Mouse (Mus musculus) forebrain, embryonic 15.5 days (tissue): ENCODE data around the gene Nav1. TPM values are rescaled to one million over a fixed set of nuclear protein-coding genes. Genes with fewer than 3 reads are reported as not detected.
A peak's percentile ranks its signal among the peaks of the same experiment; 100 is the strongest.

ENCODE experiments used
- ATAC-seq: fragments of 200-750 bp; cut with Nextera tagmentation; replicated peaks from 2 replicates; pipeline ENCODE4 v1.8.0; 2017; ENCODE audit warnings: mild to moderate bottlenecking, moderate TSS enrichment, moderate library complexity
- H3K27ac ChIP-seq: fragments of 300-500 bp; sonication (generic); replicated peaks from 2 replicates; pipeline ENCODE4 v1.5.1; 2015; ENCODE audit warnings: mild to moderate bottlenecking, inconsistent platforms
- H3K27me3 ChIP-seq: fragments of 300-500 bp; sonication (generic); 2 replicates; pipeline ENCODE4 v1.6.1; 2015; ENCODE audit warnings: inconsistent platforms
- H3K36me3 ChIP-seq: fragments of 300-500 bp; sonication (generic); 2 replicates; pipeline ENCODE4 v1.6.1; 2015; ENCODE audit warnings: mild to moderate bottlenecking, inconsistent platforms
- H3K4me1 ChIP-seq: fragments of 300-500 bp; sonication (generic); 2 replicates; pipeline ENCODE4 v1.6.1; 2015; ENCODE audit warnings: inconsistent platforms
- H3K4me2 ChIP-seq: fragments of 300-500 bp; sonication (generic); replicated peaks from 2 replicates; pipeline ENCODE4 v1.6.1; 2015; ENCODE audit warnings: mild to moderate bottlenecking, inconsistent platforms
- H3K4me3 ChIP-seq: fragments of 300-500 bp; sonication (generic); 2 replicates; pipeline ENCODE4 v1.5.1; 2015; ENCODE audit warnings: mild to moderate bottlenecking, inconsistent platforms
- H3K9ac ChIP-seq: fragments of 300-500 bp; sonication (generic); replicated peaks from 2 replicates; pipeline ENCODE4 v1.6.1; 2015; ENCODE audit warnings: mild to moderate bottlenecking, inconsistent platforms
- H3K9me3 ChIP-seq: fragments of 300-500 bp; sonication (generic); 2 replicates; pipeline ENCODE4 v1.6.1; 2016; ENCODE audit warnings: inconsistent platforms
- WGBS: fragments of 180-500 bp; shearing (Covaris S2); methylation state at CpG from one replicate; pipeline ENCODE4 v1.1.7; 2015; ENCODE audit warnings: mixed read lengths; 5-methylcytosine and 5-hydroxymethylcytosine counted together
- polyA plus RNA-seq: library from polyadenylated mRNA; unstranded; fragments of >200 nt; fragmentation: Nextera tagmentation; extraction: Ambion mirVana; gene quantifications from 2 replicates; pipeline ENCODE4 v1.2.1, GENCODE M21; 2015

Gene Nav1
- polyA plus RNA-seq, 1 experiment from 2014 or later, result 48.1 TPM

GRCm38 (mm10) chr1:135557976-135558375 is 49.1 kb downstream of the Nav1 start:
- Histone ChIP-seq H3K9me3 (no peaks in the 10 kb centered on the region), H3K4me2 (no peak overlapping the region), H3K4me3 (no peak overlapping the region), H3K4me1 (peaks cover 86% of the 10 kb centered on the region), H3K27ac (no peak overlapping the region), H3K27me3 (no peaks in the 10 kb centered on the region), H3K36me3 (no peaks in the 10 kb centered on the region), H3K9ac (no peak overlapping the region)
- WGBS, result 28% methylated on average over 6 of the region's 6 CpGs
- no peak for ATAC-seq

- Histone ChIP-seq H3K27me3 (no peaks in the 10 kb centered on the region), H3K9me3 (no peaks in the 10 kb centered on the region), H3K9ac (no peak overlapping the region), H3K36me3 (no peaks in the 10 kb centered on the region), H3K4me3 (no peak overlapping the region), H3K4me1 (peaks cover 77% of the 10 kb centered on the region), H3K4me2 (no peak overlapping the region), H3K27ac (peak overlapping the region; percentile 35; the same call in 1 of the 2 replicates)
- ATAC-seq, result no peak
- WGBS, result 70% methylated on average over 8 of the region's 8 CpGs
Measured at GRCm38 (mm10) chr1:135555885-135556284, 51.2 kb downstream of the Nav1 start.

GRCm38 (mm10) chr1:135554632-135555260 is 52.3 kb downstream of the Nav1 start:
- H3K4me2 ChIP-seq, result no peak overlapping the region
- H3K27ac ChIP-seq, result peak overlapping the region; percentile 47; the same call in 1 of the 2 replicates
- ATAC-seq, result no peak
- peaks cover 71% of the 10 kb centered on the region for H3K4me1 ChIP-seq
- no peaks in the 10 kb centered on the region for H3K27me3 ChIP-seq
- no peaks in the 10 kb centered on the region for H3K9me3 ChIP-seq
- H3K9ac ChIP-seq, result no peak overlapping the region
- H3K4me3 ChIP-seq, result no peak overlapping the region
- WGBS, result 8% methylated on average over 17 of the region's 17 CpGs
- no peaks in the 10 kb centered on the region for H3K36me3 ChIP-seq

- H3K4me3 ChIP-seq, result no peak overlapping the region
- WGBS, result 38% methylated on average over 4 of the region's 4 CpGs
- H3K9ac ChIP-seq, result no peak overlapping the region
- peaks cover 76% of the 10 kb centered on the region for H3K4me1 ChIP-seq
- ATAC-seq, result no peak
- no peak overlapping the region for H3K4me2 ChIP-seq
- H3K9me3 ChIP-seq, result no peaks in the 10 kb centered on the region
- H3K36me3 ChIP-seq, result no peaks in the 10 kb centered on the region
- no peaks in the 10 kb centered on the region for H3K27me3 ChIP-seq
- no peak overlapping the region for H3K27ac ChIP-seq
Measured at GRCm38 (mm10) chr1:135553615-135554014, 53.5 kb downstream of the Nav1 start.

GRCm38 (mm10) chr1:135553154-135553553 is 53.9 kb downstream of the Nav1 start:
- Histone ChIP-seq H3K9me3 (no peaks in the 10 kb centered on the region), H3K4me1 (peaks cover 78% of the 10 kb centered on the region), H3K4me3 (no peak overlapping the region), H3K9ac (no peak overlapping the region), H3K36me3 (no peaks in the 10 kb centered on the region), H3K4me2 (no peak overlapping the region), H3K27me3 (no peaks in the 10 kb centered on the region), H3K27ac (no peak overlapping the region)
- WGBS, result 42% methylated on average over 4 of the region's 4 CpGs
- ATAC-seq, result no peak

GRCm38 (mm10) chr1:135550886-135551285 is 56.2 kb downstream of the Nav1 start:
- ATAC-seq, result no peak
- H3K4me1 ChIP-seq, result peaks cover 66% of the 10 kb centered on the region
- no peak overlapping the region for H3K9ac ChIP-seq
- H3K4me3 ChIP-seq, result no peak overlapping the region
- no peaks in the 10 kb centered on the region for H3K27me3 ChIP-seq
- H3K4me2 ChIP-seq, result no peak overlapping the region
- no peak overlapping the region for H3K27ac ChIP-seq
- 53% methylated on average over 3 of the region's 3 CpGs for WGBS
- no peaks in the 10 kb centered on the region; the same call in 1 of the 2 replicates for H3K36me3 ChIP-seq
- no peaks in the 10 kb centered on the region for H3K9me3 ChIP-seq

GRCm38 (mm10) chr1:135548750-135549149 is 58.3 kb downstream of the Nav1 start:
- 43% methylated on average over 9 of the region's 9 CpGs for WGBS
- no peak overlapping the region for H3K9ac ChIP-seq
- peak overlapping the region; percentile 66 for H3K27ac ChIP-seq
- H3K4me2 ChIP-seq, result no peak overlapping the region
- no peaks in the 10 kb centered on the region; the same call in 1 of the 2 replicates for H3K36me3 ChIP-seq
- peaks cover 60% of the 10 kb centered on the region for H3K4me1 ChIP-seq
- 0 out of 2 replicates have a peak, but pooled peaks have one; percentile 12 for ATAC-seq
- no peak overlapping the region for H3K4me3 ChIP-seq
- no peaks in the 10 kb centered on the region for H3K9me3 ChIP-seq
- no peaks in the 10 kb centered on the region for H3K27me3 ChIP-seq

GRCm38 (mm10) chr1:135546099-135546498 is 61.0 kb downstream of the Nav1 start:
- Histone ChIP-seq H3K4me1 (peaks cover 53% of the 10 kb centered on the region), H3K4me3 (no peak overlapping the region), H3K9ac (peak overlapping the region; percentile 30), H3K4me2 (no peak overlapping the region), H3K9me3 (no peaks in the 10 kb centered on the region), H3K27me3 (no peaks in the 10 kb centered on the region), H3K27ac (peak overlapping the region; percentile 75), H3K36me3 (no peaks in the 10 kb centered on the region; the same call in 1 of the 2 replicates)
- peak; percentile 57 for ATAC-seq
- WGBS, result 58% methylated on average over 5 of the region's 5 CpGs

- peak; percentile 50 for ATAC-seq
- WGBS, result 41% methylated on average over 16 of the region's 16 CpGs
- no peaks in the 10 kb centered on the region; the same call in 1 of the 2 replicates for H3K36me3 ChIP-seq
- H3K9me3 ChIP-seq, result no peaks in the 10 kb centered on the region
- no peak overlapping the region for H3K4me2 ChIP-seq
- peaks cover 46% of the 10 kb centered on the region for H3K4me1 ChIP-seq
- H3K9ac ChIP-seq, result no peak overlapping the region; the same call in 1 of the 2 replicates
- H3K4me3 ChIP-seq, result no peak overlapping the region
- H3K27ac ChIP-seq, result peak overlapping the region; percentile 75
- H3K27me3 ChIP-seq, result no peaks in the 10 kb centered on the region
Measured at GRCm38 (mm10) chr1:135544504-135545146, 62.5 kb downstream of the Nav1 start.

GRCm38 (mm10) chr1:135542841-135543810 is 64.0 kb downstream of the Nav1 start:
- 50% methylated on average over 12 of the region's 12 CpGs for WGBS
- no peak for ATAC-seq
- Histone ChIP-seq H3K4me2 (no peak overlapping the region), H3K4me3 (no peak overlapping the region), H3K9me3 (no peaks in the 10 kb centered on the region), H3K27ac (no peak overlapping the region), H3K4me1 (peaks cover 36% of the 10 kb centered on the region), H3K36me3 (no peaks in the 10 kb centered on the region; the same call in 1 of the 2 replicates), H3K27me3 (no peaks in the 10 kb centered on the region), H3K9ac (no peak overlapping the region)

GRCm38 (mm10) chr1:135542080-135542479 is 65.0 kb downstream of the Nav1 start:
- Histone ChIP-seq H3K27ac (no peak overlapping the region), H3K4me2 (no peak overlapping the region), H3K4me1 (peaks cover 35% of the 10 kb centered on the region), H3K27me3 (no peaks in the 10 kb centered on the region), H3K9ac (no peak overlapping the region), H3K4me3 (no peak overlapping the region), H3K36me3 (no peaks in the 10 kb centered on the region; the same call in 1 of the 2 replicates), H3K9me3 (no peaks in the 10 kb centered on the region)
- no peak for ATAC-seq
- 86% methylated on average over 9 of the region's 9 CpGs for WGBS

GRCm38 (mm10) chr1:135540270-135540669 is 66.8 kb downstream of the Nav1 start:
- WGBS, result 23% methylated on average over 4 of the region's 4 CpGs
- no peaks in the 10 kb centered on the region for H3K9me3 ChIP-seq
- no peak overlapping the region for H3K4me2 ChIP-seq
- H3K4me3 ChIP-seq, result no peak overlapping the region
- no peak overlapping the region for H3K9ac ChIP-seq
- H3K27me3 ChIP-seq, result no peaks in the 10 kb centered on the region
- peak; percentile 68 for ATAC-seq
- H3K27ac ChIP-seq, result no peak overlapping the region
- H3K4me1 ChIP-seq, result peaks cover 21% of the 10 kb centered on the region
- peaks cover 2% of the 10 kb centered on the region; the same call in 1 of the 2 replicates for H3K36me3 ChIP-seq
